Mouse (Mus musculus) embryonic fibroblast, embryonic 13.5 days (primary cell): Measurements from ENCODE around the gene Hsf2bp. TPM values are rescaled to one million over a fixed set of nuclear protein-coding genes. Genes with fewer than 3 reads are reported as not detected.

Experiments
- H3K27ac ChIP-seq: 2 replicates; pipeline ENCODE4 v1.5.1; 2012; ENCODE audit warnings: low read length, control low read depth, inconsistent platforms; ENCODE audit not compliant: insufficient read depth
- H3K4me1 ChIP-seq: 2 replicates; pipeline ENCODE4 v1.6.1; 2011; ENCODE audit warnings: low read length; ENCODE audit not compliant: control insufficient read depth, insufficient read depth
- H3K4me3 ChIP-seq: 2 replicates; pipeline ENCODE4 v1.5.1; 2011; ENCODE audit warnings: mild to moderate bottlenecking, control low read depth, low read length; ENCODE audit not compliant: insufficient read depth
- CTCF ChIP-seq: IDR thresholded peaks from 2 replicates; pipeline ENCODE4 v1.5.1; 2011; ENCODE audit warnings: mild to moderate bottlenecking, control low read depth, low read length, moderate library complexity, borderline replicate concordance; ENCODE audit not compliant: insufficient read depth
- POLR2A ChIP-seq: IDR thresholded peaks from 2 replicates; pipeline ENCODE4 v1.6.1; 2011; ENCODE audit warnings: low read depth, mild to moderate bottlenecking, control low read depth, low read length, moderate library complexity
- polyA plus RNA-seq: library from polyadenylated mRNA; stranded (reverse); fragments of >200 nt; gene quantifications from 2 replicates; pipeline ENCODE4 v1.2.4, GENCODE M21; 2011; ENCODE audit warnings: low read depth; ENCODE audit not compliant: missing spikeins, insufficient read length

Gene Hsf2bp
- polyA plus RNA-seq, 1 experiment, result not detected

GRCm38 (mm10) chr17:32018127-32018894 is 17.8 kb downstream of the Hsf2bp start:
- Histone ChIP-seq H3K4me1 (no peaks in the 10 kb centered on the region), H3K4me3 (no peak overlapping the region), H3K27ac (peak overlapping the region; percentile 79)
- TF ChIP-seq CTCF (no peak), POLR2A (no peak)

- peaks cover 3% of the 10 kb centered on the region; the same call in 1 of the 2 replicates for H3K4me1 ChIP-seq
- H3K27ac ChIP-seq, result no peak overlapping the region
- no peak overlapping the region for H3K4me3 ChIP-seq
- TF ChIP-seq CTCF, result no peak
- TF ChIP-seq POLR2A, result no peak
Observed at GRCm38 (mm10) chr17:32016481-32016880, 19.7 kb downstream of the Hsf2bp start.

DNA sequence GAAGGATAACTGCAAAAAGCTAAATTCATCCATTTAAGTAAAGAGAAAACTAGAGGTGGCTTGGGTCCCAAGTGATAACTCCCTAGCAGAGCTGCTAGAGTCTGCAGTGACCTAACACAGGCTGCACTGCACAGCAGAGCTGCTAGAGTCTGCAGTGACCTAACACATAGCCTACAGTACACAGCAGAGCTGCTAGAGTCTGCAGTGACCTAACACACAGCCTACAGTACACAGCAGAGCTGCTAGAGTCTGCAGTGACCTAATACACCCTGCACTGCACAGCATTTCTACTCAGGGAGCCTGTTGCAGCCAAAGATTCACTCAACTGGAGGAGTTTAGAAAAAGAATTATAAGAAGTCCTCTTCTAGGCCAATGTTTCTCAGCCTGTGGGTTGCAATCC is 22.5 kb downstream of the Hsf2bp start:
- Histone ChIP-seq H3K27ac (no peak overlapping the region), H3K4me3 (no peak overlapping the region), H3K4me1 (peaks cover 3% of the 10 kb centered on the region; the same call in 1 of the 2 replicates)
- TF ChIP-seq CTCF, result no peak

DNA sequence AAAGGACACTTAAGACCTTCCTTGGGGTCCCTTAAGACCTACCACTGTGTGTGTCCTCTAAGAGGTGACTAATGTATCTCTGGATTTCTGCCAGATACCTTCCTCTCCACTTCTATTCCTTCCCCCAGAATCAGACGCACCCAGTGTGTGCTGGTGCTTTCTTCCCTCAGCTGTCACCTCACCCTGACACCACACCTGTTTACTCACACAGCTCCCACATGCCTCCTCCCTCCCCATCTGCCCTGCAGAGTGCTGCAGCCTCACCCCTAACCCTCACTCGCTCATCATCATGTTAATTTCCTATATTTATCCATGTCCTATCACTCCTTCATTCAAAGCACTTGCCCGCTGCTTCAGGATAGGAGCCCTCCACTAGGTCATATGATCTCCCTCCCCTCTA is 23.9 kb downstream of the Hsf2bp start:
- no peak for TF ChIP-seq CTCF
- no peak for TF ChIP-seq POLR2A
- Histone ChIP-seq H3K4me1 (peaks cover 3% of the 10 kb centered on the region; the same call in 1 of the 2 replicates), H3K4me3 (no peak overlapping the region), H3K27ac (no peak overlapping the region)

DNA sequence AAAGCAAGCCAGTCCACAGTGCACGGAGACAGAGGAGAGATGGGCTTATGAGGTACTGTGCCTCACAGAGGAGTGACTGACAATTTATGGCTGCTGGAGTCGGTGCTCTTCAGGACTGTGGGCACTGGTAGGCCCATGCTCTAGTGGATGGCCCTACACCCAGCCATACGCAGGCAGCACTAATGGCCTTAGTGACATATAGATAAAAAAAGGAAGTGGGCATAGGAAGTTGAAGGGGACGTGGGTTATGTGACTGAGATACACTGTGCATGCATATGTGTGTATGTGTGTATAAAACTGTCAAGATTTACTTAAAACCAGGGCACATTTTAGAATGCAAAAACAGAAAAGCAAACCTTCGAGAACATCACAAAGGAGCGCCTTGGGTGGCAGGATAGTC is 24.5 kb downstream of the Hsf2bp start:
- H3K4me1 ChIP-seq, result peaks cover 3% of the 10 kb centered on the region; the same call in 1 of the 2 replicates
- no peak overlapping the region for H3K4me3 ChIP-seq
- no peak overlapping the region for H3K27ac ChIP-seq
- no peak for TF ChIP-seq POLR2A
- TF ChIP-seq CTCF, result no peak

DNA sequence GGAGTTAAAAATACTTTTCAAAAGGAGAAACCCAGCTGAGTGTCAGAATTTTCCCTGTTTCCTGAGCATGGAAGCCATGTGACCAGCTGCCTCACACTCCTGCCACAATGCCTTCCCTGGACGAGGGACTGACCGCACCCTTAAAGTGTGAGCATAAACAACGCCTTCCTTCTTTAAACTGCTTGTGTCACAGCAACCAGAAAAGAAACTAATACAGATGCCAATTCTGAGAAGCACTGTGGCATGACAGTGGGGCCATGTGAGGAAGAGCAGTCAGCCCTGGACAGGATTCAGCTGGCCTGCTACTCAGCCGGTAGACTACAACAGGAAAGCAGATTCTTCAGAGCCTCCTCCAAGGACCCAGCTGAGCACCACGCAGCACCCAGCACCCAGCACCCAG is 29.3 kb downstream of the Hsf2bp start:
- TF ChIP-seq CTCF (no peak), POLR2A (no peak)
- H3K4me1 ChIP-seq, result no peaks in the 10 kb centered on the region
- H3K27ac ChIP-seq, result no peak overlapping the region

GRCm38 (mm10) chr17:32003251-32003650 is 32.9 kb downstream of the Hsf2bp start:
- H3K4me1 ChIP-seq, result no peaks in the 10 kb centered on the region
- TF ChIP-seq CTCF, result no peak
- no peak for TF ChIP-seq POLR2A
- no peak overlapping the region for H3K27ac ChIP-seq
- no peak overlapping the region for H3K4me3 ChIP-seq

More for the DNA sequence above, 29.3 kb downstream of the Hsf2bp start:
- H3K4me3 ChIP-seq, result no peak overlapping the region

- TF ChIP-seq CTCF (no peak), POLR2A (no peak)
- Histone ChIP-seq H3K4me1 (peaks cover 4% of the 10 kb centered on the region), H3K4me3 (no peak overlapping the region), H3K27ac (no peak overlapping the region)
Observed at GRCm38 (mm10) chr17:31998351-31998750, 37.8 kb downstream of the Hsf2bp start.

DNA sequence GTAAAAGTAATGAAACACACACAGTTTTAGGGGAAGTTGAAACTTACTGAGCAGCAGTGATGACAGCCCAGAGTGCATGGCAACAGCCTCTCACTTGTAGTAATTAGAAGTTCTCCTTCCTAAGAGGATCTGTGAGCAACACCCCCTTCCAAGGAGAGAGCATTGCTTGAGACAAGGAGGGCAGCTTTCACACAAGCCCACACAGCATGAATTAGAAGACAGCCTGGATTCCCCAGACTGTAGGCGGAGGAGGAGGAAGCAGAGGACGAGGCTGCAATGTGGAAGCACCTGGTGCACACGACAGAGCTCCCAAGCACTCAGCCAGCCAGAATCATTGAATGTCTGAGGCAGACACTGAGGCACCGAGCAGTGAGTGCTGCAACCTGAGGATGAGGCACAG is 39.8 kb downstream of the Hsf2bp start:
- Histone ChIP-seq H3K4me1 (peaks cover 4% of the 10 kb centered on the region), H3K27ac (no peak overlapping the region), H3K4me3 (no peak overlapping the region)
- TF ChIP-seq POLR2A, result no peak
- no peak for TF ChIP-seq CTCF

DNA sequence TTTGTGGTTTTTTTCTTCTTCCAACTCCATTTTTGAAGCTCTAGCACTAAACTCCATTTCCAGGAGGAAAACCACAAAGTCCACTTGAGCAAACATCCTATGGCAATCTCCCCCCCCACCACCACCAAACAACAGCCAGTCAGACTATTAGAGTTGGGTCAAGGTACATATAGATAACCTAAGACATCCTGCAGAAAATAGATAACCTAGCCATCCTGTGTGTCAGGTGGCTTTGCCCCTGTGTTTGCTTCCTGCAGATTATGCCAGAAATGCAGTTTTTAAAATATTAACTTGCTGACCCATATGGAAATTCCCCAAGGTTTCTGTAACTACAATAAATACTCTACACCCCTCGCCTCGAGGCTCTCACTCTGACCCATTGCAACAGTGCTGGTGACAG is 40.4 kb downstream of the Hsf2bp start:
- Histone ChIP-seq H3K4me1 (peaks cover 4% of the 10 kb centered on the region), H3K27ac (no peak overlapping the region), H3K4me3 (no peak overlapping the region)
- TF ChIP-seq POLR2A (no peak), CTCF (no peak)
